Mouse (Mus musculus): ENCODE data around the gene Mcmbp.

Mcmbp gene

DNA sequence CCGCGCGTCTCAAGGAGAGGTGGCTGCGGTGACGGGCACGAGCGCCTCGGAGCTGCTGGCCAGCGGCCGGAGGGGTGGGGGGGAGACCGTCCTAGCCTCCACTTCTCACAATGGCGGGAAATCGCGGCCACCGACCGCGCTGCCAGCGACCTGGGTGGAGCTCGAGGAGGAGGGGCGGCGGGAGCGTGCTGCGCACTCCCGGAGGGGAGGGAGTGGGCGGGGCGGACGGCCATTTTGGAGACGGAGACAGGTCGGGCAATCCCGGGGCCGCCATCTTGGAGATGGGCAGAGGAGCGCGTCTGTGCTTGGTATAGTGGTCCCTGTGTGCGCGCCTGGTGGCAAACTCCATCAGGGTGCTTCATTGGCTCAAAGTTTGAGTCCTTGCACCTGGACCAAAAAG, at the start of gene Mcmbp:
Gene Mcmbp (minus strand): TSS at position 162 of the 400 bp plus-strand sequence.
- in situ Hi-C loops (cut with MboI, MseI): no loop called here

DNA sequence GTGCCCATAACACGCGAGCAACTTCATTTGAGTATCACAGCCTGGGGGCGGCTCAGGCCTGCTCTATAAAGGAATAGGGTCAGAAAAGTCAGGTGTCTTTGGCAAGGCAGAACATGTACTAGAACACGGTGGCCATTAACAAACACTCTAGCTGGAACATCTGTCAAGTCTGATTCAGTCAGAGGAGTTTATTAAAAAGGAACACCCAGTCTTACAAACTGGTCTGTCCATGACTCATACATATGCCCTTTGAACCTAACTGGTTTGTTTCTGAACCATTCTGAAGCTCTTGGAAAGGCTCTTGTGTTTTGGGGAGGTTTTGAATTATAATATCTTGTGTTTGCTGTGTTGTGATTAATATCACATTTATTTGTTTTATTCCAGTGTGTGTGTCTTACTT, 49.8 kb upstream of the Mcmbp start:
- in situ Hi-C loops (cut with MboI, MseI): no loop called here

DNA sequence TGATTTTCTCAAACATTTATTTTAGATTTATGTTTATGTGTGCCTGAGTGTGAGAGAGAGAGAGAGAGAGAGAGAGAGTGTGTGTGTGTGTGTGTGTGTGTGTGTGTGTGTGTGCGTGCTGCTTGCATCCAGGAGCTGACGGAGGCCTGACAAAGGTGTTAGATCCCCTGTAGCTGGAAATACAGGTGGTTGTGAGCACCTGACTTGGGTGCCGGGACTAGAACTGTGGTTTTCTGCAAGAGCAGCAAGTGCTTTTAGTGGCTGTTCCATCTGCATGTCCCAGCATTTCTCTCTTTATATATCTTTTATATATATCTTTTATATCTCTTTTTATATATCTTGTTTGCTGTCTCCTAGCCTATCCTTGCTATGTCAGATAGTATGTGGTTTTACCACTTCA, 41.6 kb upstream of the Mcmbp start:
- in situ Hi-C loops (cut with MboI, MseI): no loop called here

DNA sequence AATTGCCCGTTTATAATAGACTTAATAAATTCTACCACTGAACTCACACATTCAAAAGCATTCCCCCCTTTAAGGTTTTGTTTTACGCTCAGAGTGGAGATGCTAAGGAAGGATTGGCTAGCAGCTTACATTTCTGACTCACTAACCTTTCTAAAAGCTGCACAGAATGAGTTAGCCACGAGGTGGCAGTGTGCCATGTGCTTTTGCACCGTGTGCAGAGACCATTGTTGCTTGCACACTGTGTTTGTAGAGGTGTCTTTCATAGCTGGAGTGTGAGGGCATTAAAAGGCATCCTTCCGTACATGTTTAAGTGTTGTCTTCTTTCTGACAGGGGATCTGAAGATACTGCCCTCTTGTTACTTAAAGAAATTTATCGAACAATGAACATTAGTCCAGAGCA, 39.0 kb upstream of the Mcmbp start:
- in situ Hi-C loops (cut with MboI, MseI): no loop called here

DNA sequence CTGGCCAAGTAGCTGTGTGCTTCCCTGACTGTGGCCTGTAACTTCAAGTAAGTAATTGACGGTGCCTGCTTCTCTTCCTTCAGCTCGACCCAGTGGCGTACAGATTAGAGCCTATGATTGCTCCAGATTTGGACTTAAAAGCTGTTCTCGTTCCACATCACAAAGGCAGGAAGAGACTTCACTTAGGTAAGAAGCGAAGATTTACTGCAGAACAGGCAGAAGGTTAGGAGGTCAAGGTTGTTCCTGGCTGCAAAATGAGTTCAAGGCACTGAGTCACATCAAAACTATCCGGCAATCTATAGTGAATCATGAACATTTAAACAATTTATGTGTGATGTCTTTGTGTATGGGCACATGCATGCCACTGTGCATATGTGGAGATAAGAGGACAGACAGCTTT, 36.9 kb upstream of the Mcmbp start:
- in situ Hi-C loops (cut with MboI, MseI): no loop called here

DNA sequence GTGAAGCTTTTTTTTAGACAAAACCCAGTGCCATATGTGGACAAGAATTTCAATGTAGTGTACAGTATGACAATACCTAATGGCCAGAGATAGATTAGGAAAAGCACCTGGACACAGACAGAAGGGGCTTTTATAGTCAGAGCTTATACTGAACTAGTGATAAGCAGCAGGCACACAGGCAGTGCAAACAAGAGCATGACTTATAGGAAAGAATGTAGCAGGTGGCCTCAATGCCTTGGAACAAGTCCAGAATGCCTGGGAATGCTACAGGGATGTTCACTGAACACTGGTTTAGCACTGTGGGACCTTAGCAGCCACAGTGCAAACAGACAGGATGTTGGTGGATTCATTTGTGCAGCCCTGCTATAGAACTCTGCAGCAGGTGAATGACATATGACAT, 26.4 kb upstream of the Mcmbp start:
- in situ Hi-C loops (cut with MboI, MseI): loop anchor here (25.0 kb wide), 1 partner anchor 1746 kb away; the partner anchor contains the start of gene Ate1

DNA sequence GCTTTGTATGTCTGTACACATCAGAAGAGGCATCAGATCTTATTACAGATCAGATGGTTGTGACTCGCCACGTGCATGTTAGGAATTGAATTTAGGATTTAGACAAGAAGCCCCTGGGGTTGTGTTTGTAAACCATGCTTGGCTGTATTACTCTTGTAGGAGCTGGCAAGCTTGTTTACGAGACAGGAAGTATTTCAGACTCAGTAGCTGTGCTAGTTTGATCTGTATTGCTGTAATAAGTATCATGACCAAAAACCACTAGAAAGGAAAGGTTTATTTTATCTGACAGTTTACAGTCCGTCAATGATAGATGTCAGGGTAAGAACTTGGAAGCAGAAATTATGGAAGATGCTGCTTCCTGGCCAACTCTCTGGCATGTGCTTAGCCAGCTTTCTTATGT, 18.7 kb upstream of the Mcmbp start:
- in situ Hi-C loops (cut with MboI, MseI): loop anchor here (25.0 kb wide), 1 partner anchor 1753 kb away; the partner anchor contains the start of gene Ate1

DNA sequence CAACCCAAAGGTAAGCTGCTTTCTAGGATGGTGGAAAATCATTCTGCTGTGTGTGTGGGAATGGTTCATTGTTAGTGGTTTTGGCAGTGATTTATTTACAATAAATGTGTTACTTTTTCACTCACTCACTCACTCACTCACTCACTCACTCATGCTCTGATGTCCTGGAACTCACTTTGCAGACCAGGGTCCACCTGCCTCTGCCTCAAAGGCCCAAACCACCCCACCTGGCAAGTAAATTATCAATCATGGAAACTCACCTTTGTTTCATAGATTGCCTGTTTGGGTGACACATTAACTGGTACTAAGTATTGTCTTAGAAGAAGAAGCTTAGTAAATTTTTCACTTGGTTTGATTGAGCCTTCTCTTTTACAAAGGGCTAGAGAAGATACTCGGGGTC, 15.1 kb upstream of the Mcmbp start:
- in situ Hi-C loops (cut with MboI, MseI): loop anchor here (25.0 kb wide), 1 partner anchor 1757 kb away; the partner anchor contains the start of gene Ate1

DNA sequence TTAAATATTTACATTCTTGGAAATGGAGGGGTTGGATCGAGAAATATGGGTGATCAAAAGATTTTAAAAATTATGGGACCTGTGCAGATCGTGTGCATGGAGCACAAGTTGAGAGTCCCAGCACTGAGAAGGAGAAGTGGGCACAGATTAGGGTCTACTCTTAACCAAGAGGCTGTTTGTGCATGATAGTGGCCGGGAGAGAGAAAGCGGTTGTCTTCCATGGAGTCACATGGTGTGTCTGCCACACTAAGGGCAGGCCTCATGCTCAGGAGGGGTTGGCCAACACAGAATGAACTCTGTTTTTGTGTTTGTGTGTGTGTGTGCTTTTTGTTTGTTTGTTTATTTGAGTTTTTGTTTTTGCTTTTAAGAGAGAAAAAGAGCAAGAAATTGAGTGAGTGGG, 11.7 kb upstream of the Mcmbp start:
- in situ Hi-C loops (cut with MboI, MseI): loop anchor here (25.0 kb wide), 1 partner anchor 1760 kb away; the partner anchor contains the start of gene Ate1

DNA sequence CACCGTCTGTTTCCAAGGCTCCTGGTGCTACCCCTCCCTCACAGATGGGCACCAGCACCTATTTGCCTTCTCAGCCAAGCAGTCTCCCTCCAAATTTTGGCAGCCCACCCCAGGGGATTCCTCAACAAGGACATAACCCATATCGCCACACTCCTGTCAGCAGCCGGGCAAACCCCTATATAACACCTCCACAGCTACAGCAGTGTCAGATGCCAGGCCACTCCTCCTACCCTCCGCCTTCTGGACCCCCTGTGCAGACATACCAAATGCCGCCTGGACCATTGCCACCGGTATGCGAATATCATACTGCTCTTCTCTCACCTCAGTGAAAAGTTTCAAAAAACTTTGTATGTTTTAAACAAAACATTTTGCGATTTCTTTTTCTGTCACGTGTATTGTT, 10.0 kb upstream of the Mcmbp start:
- in situ Hi-C loops (cut with MboI, MseI): loop anchor here (25.0 kb wide), 1 partner anchor 1762 kb away; the partner anchor contains the start of gene Ate1

DNA sequence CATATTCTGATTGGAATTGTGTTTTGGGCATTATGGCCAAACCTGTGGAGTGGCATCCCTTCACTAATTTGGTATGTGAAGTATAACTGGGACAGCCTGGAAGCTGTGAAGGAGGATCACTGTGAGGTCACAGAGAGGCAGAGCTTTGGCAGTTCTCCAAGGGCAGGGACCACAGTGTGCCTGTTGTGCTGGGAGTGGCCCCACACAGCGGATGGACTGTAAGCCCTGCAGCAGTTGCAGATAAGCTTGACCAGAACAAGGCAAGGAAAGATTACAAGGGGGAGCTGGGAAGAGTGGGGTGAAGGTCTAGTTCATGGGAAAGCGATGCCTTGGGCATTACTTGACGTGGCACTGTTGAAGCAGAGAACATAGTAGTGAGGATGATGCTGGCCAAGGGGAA, 8.5 kb upstream of the Mcmbp start:
- in situ Hi-C loops (cut with MboI, MseI): no loop called here

DNA sequence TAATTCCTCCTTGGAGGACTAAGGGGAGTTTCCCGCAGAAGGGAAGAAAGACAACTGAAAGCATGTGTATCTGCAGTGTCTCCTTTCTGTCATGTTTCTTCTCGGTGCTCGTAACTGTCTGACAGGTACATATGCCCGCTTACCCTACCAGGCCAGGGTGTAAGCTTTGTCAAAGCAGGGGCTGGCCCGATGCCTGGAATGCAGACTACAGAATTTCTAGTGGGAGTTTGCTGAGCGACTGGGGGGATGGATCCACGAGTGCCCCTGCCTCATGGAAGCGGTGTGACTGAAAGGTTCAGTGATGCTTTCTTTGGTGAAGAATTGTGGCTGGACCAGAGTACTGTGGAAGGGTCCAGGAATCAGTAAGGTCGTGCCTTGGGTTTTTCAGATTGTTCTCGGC, 5.9 kb upstream of the Mcmbp start:
- in situ Hi-C loops (cut with MboI, MseI): no loop called here

DNA sequence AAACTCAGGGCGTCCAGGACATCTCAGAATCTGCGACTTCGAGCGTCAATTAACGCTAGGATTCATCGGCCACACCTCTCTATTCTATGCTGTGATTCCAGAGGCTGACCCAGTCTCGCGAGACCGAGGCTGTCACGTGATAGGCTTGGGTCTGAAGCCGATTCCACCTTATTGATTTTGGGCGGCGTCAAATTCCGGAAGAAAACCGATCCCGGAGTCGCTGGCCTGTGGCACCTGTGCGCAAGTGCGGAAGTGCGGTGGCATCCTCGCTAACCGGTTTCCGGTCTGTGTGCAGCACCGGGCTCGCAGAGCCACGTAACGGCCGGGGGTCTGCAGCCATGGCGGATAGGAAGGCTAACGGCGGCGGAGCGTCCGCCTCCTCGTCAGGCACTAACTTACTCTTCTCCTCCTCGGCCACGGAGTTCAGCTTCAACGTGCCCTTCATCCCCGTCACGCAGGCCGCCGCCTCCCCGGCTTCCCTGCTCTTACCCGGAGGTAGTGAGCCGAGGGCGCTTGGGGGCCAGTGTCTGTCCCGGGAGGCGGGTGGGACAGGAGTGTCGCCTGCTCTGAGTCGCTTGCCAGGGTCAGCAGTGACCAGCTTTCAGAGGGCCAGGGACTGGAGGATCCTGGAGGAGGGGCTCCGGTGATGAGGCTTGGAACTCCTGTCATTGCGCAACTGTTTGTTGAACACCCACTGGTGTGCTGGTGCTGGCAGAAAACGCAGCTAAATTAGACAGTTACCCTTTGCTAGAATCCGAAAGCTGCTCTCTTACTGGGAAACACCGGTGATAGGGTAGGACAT, 4.6 kb upstream of the Mcmbp start, which contains the start of gene Sec23ip:
Gene Sec23ip (plus strand): TSS at position 260 of the 802 bp plus-strand sequence.
- in situ Hi-C loops (cut with MboI, MseI): no loop called here

DNA sequence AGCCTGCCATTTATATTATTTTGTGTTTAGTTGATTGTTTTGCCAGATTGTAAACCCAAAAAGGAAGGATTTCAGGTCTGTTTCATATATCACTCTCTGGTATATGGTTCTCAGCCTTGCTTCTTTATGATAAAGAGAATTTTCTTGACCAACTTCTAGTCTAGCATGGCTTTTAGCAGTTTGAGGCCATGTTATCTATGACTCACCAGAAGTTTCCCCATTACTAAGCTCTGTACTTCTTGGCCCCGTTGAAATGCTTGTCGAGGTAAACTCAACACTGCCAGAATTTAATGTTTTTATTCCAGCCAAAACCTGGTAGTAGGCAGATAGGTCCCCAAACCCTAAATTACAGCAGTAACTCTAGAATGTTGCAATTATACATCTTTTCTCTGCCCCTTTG, 3.6 kb upstream of the Mcmbp start:
- in situ Hi-C loops (cut with MboI, MseI): no loop called here

DNA sequence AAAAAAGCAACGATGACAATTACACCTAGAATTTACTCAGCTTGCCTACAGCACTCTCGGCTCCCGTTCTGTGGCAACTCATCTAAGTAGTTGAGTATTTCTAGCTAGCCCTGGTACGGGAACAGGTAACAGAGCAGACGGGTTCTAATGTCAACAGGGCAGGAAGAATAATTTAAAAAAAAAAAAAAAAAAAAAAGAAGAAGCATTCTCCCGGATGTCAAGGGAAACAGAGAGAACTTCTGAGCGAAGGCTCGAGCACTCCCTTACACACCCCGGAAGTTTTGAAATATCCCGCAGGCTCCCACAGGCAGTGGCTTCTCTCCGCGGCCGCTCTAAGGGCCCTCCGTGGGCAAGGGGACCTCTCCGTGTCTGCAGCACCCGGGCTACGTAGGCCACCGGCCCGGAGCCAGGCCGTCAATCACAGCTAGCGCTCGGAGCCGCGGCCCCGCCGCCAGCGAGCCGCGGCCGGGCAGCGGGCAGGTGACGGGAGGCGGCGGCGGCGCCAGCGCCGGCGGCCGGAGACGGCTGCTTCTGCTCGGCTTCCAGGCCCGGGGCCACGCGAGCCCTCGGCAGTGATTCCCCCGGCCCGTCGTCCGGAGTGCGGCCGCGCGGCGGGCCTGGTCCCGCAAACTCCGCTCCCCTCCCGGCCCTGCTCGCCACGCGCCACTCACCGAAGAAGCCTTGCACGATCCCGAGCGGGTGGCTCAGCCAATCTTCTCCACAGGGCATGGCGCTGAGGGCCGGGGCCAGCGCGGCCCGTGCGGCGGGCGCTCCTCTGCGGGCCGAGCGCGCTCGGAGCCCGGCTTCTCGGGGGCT, 625 bp downstream of the Mcmbp start:
- in situ Hi-C loops (cut with MboI, MseI): no loop called here

DNA sequence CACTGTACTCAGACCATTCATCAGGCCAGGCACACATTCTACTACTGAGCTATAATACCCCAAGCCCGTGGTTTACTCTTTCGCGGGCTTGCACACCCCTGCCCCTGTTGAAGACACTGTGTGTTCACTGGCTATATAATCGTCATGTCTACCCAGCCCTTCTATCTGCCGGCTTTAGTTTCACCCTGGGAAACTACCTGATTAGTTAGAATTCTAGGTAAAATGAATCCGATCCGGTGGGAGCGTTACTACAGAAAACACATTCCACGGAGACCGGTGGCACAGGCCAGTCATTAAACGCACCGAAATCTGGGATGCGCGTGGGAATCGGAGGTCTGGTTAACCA, 1.2 kb downstream of the Mcmbp start:
- in situ Hi-C loops (cut with MboI, MseI): no loop called here

DNA sequence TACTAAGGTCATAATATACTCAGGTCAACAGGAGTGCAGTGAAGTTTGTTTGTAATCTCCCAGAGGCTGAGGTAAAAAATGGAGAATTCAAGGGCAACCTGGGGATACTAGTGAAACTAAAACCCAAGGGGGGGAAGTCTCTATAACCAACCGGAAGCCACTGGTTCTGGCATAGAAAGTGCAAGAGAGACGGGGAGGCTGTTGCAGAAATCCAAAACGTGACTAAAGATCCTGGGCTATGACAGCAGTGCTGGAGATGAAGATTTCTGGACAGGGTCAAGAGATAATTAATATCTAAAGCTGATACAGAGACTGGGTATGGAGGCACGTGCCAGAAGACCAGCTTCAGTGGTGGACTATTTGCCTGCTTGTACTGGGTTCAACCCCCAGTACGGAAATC, 2.3 kb downstream of the Mcmbp start:
- in situ Hi-C loops (cut with MboI, MseI): no loop called here

DNA sequence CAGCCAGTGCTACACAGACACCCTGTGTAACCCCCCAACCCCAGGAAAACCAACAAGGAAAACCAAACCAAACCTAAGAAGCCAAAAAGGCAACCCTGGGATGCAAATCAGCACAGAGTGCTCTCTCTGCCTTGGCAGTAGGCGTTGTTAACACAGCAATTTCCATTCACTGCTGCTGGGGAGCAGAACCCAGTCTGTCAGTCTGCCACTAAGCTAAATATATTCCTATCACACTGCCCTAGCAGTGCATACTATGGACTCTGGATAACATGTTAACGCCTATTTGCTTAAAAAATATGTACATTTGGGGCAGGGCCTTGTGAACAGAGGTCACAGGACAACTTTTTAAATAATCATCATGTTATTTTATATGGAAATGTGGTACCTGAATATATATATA, 8.7 kb downstream of the Mcmbp start:
- in situ Hi-C loops (cut with MboI, MseI): no loop called here

DNA sequence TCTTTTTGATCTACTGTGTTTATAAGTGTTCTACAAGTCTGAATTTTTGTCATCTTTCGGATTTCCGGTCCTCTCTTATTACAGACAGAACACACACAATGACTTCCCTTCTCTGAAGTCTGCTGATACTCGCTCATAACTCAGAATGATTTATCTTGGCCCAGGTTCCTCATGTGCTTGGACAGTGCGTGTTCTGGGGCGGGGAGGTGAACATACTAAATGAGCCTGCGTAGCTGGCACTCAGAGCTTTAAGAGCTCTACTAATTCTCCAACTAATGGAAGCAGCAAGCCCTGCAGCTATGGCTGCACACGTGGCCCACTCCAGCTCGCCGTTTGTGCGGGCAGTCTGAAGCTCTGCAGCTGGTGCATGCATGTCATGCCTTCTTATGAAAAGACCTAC, 11.6 kb downstream of the Mcmbp start:
- in situ Hi-C loops (cut with MboI, MseI): no loop called here

DNA sequence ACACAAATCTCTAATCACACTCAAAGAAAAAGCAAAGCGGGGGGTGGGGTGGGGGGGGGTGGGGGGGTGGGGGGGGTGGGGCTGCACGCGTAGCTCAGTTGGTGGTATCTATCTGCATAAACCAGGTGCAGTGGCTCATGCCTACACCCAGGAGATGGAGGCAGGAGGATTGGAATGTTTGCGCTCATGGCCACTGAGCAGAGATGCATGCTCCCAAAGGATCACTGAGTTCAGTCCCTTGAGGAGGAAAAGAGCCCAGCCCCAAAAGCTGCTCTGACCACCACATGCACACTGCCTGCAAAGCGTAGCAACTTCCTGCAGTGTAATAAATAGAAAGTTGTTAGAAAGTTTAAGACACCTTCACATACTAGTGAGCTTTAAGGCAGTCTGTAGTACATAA, 12.6 kb downstream of the Mcmbp start:
- in situ Hi-C loops (cut with MboI, MseI): no loop called here

DNA sequence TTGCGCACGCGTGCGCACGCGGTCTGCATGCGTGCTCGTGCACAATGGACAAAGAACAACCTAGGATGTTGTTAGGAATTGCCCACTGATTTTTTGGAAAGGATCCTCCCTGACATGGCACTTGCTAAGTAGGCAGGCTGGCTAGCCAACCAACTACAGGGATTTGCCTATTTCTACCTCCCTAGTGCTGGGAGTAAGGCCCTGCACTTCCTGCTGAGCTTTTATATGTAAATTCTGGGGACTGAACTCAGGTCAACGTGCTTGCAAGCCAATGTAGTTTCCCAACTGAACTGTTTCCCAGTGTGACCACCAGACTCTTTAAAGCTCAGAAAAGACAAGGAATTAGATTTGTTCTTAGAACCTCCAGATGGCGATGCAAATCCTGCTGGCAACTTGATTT, 13.3 kb downstream of the Mcmbp start:
- in situ Hi-C loops (cut with MboI, MseI): no loop called here

DNA sequence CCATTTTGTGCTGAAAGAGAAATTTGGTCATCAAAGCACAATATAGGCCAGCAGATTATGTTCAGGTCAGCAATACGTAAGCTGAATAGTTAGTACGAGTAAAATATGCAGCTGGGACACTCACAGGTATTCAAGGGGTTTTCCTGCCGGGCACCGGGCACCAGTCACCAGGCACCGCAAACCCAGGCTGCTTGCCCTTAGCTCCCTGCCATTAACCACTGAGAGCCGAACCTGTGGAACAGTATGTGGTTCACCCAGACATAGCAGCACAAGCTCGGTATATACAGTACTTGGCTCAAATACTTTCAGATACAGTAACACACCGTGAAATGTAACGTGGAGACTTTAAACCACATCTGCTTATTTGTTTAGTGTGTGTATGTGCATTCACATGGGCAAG, 15.1 kb downstream of the Mcmbp start:
- in situ Hi-C loops (cut with MboI, MseI): no loop called here

DNA sequence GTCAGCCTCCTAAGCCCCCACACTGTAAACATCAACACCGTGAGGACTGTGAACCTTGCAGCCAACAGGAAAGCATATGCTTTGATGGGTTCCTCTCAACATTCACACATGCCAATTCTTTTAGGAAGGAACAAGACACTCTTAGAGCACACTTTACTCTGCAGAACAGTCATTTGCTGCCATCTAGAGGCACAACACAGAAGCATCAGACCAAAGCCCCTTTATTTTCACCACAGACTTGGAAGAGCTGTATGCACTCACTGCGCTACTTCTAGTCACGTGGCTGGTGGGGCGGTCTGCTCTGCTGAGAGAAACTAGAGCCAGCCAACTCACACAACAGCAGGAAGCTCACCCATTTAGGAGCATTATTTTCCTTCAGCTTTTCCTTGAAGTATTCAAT, 15.5 kb downstream of the Mcmbp start:
- in situ Hi-C loops (cut with MboI, MseI): no loop called here
